In genomic region chr1:169397371-169397770, GRCm38 (mm10) we compare ENCODE assay signal across 20 mouse cellular contexts.
"Had no signal": no experiment of that assay in that cellular context is flagged by ENCODE, and none has a peak within 500 bp of the region (broad histone marks: within the 10 kb centered on the region; RNA-seq: fewer than 3 reads in every experiment).

No protein-coding gene starts in this region.

- DNase-seq: kidney, postnatal 25 days; left cerebral cortex, postnatal 4 days; liver, postnatal 0 days; lung, embryonic 14.5 days; lung, postnatal 4 days; midbrain, embryonic 14.5 days; right cerebral cortex, adult 18-20 months; right cerebral cortex, postnatal 25 days; spleen, adult 18-20 months; thymus, adult 2 months; thymus, postnatal 14 days; thymus, postnatal 4 days had no signal

- ATAC-seq: liver, postnatal 0 days; lung, postnatal 0 days had no signal

- H3K9ac ChIP-seq: limb, embryonic 12.5 days; limb, embryonic 15.5 days; liver, embryonic 14.5 days; liver, postnatal 0 days; lung, embryonic 14.5 days had no signal

- H3K4me1 ChIP-seq: limb, embryonic 15.5 days had no signal

- H3K9me3 ChIP-seq: limb, embryonic 12.5 days; limb, embryonic 15.5 days had no signal

- H3K27me3 ChIP-seq: limb, embryonic 15.5 days had no signal

- H3K27ac ChIP-seq: kidney, postnatal 0 days; layer of hippocampus, adult 2 months; limb, embryonic 12.5 days; limb, embryonic 15.5 days; liver, embryonic 14.5 days had no signal

- H3K4me3 ChIP-seq: layer of hippocampus, adult 2 months; limb, embryonic 12.5 days; limb, embryonic 15.5 days had no signal

- H3K36me3 ChIP-seq: limb, embryonic 12.5 days; limb, embryonic 15.5 days had no signal

- H3K4me2 ChIP-seq: limb, embryonic 12.5 days; limb, embryonic 15.5 days; liver, embryonic 11.5 days; lung, embryonic 14.5 days; midbrain, embryonic 11.5 days had no signal
